Mouse (Mus musculus): Measurements from ENCODE around the gene Mrpl55. TPM values are rescaled to one million over a fixed set of nuclear protein-coding genes. Genes with fewer than 3 reads are reported as not detected.
A peak's percentile ranks its signal among the peaks of the same experiment; 100 is the strongest.

Gene Mrpl55
- polyA plus RNA-seq (2012; rRNA removed) = 48.7 and 58.2 TPM in 2 replicates

DNA sequence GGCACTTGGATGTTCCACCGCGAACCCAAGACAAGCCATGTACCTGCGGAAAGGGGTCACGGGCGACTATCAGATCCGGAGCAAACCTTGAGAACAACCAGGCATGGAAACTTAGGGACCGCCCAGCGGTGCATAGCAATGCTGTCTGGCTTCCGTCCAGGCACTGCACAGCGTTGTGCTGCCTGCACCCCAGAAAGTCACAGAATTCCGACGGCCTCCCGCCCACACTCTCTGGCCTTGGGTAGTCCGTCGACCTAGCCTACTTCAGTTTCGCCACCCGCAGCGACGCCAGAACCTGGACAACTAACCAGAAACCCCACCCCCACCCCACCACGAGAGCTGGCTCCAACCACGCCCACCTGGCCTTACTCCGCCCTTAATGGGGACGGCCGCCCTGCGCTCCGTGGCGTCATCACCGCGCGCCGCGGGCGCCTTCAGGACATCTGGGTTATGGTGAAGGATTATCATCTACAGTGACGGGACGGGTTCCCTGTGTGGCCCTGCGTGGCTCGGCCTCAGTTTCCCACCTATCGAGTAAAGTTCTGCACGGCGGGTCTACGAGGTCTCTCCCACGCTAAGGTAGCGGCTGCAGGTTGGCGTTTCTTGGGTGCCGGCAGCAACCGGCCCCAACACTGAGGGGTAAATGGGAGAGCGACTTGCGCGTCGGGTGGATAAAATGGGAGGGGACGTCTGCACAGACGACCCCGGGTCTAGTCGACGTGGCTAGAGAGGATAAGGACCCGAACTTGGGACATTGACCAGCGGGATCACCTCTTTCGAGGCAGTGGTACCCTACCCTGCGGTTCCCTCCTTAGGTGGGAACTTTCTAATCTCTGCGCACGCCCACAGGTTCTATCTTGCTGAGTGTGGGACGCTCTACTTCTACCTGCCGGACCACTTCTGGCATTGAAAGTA is at the start of gene Mrpl55:
Gene Mrpl55, plus strand, starts transcription at position 406 of the 915 bp plus-strand sequence.
- DNase-seq (ENCODE audit: extremely low spot score in 1 of 2, low spot score in 1 of 2) = peak; percentile 78 to 94

DNA sequence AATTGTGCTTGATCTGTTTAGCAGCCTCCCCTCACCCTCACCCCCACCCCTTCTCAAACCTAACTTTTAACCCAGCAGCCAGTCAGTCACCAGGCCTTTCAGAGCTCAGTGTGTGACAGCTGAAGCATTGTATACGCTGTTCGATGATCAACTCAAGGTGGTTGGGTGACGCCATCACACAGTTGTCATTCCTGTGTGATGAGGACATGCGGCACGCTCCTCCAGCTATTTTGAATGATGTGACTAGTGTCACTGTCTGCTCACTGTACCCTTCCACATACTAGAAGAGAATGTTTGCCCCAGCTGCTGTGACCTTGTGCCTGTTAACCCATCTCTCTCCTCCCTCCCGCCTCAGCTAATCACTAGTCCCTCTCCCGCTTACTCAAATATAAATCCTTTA is 48.1 kb upstream of the Mrpl55 start:
- no peak for DNase-seq (ENCODE audit: extremely low spot score in 1 of 2, low spot score in 1 of 2)

- DNase-seq (ENCODE audit: extremely low spot score in 1 of 2, low spot score in 1 of 2) = no peak
Measured at GRCm38 (mm10) chr11:59155900-59156299, 46.4 kb upstream of the Mrpl55 start.

DNA sequence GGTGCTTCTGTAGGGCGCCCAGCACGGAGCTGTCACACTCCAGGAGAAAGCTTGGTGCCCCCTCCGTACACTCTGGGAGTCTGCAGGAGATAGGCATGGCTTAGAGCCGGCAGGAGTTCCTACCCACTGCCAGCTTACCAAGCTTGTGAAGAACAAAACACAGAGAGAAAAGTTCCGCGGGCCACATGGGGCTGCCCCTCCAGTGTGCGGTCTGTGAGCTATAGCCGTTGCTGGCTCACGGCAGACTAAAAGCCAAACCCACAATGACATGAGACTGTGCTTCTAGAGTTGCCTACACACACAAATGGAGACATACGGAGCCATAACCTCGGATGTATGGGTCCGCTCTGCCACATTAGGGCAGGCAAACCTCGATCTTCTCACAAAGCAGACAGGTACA is 43.2 kb upstream of the Mrpl55 start:
- no peak for DNase-seq (ENCODE audit: extremely low spot score in 1 of 2, low spot score in 1 of 2)

DNA sequence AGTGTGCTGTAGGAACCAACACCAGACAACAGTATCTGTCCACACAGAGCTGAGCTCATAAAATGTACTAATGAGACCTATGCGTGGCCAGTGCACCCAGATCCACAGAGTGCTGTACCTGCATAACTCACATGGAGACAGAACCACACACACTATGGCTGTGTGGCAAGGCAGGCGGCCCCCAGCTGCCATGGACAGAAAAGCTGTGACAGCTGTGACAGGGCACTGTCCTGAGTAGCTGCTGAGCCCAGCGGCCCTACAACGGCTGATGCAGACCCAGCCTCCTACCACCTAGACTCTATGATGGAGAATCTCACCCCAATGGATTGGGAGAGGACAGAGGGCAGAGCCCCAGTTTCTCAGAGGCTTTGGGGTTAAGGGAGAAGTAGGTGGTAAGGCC is 42.7 kb upstream of the Mrpl55 start:
- DNase-seq (ENCODE audit: extremely low spot score in 1 of 2, low spot score in 1 of 2) = no peak

- DNase-seq (ENCODE audit: extremely low spot score in 1 of 2, low spot score in 1 of 2) = no peak
Measured at GRCm38 (mm10) chr11:59161398-59161797, 40.9 kb upstream of the Mrpl55 start.

DNA sequence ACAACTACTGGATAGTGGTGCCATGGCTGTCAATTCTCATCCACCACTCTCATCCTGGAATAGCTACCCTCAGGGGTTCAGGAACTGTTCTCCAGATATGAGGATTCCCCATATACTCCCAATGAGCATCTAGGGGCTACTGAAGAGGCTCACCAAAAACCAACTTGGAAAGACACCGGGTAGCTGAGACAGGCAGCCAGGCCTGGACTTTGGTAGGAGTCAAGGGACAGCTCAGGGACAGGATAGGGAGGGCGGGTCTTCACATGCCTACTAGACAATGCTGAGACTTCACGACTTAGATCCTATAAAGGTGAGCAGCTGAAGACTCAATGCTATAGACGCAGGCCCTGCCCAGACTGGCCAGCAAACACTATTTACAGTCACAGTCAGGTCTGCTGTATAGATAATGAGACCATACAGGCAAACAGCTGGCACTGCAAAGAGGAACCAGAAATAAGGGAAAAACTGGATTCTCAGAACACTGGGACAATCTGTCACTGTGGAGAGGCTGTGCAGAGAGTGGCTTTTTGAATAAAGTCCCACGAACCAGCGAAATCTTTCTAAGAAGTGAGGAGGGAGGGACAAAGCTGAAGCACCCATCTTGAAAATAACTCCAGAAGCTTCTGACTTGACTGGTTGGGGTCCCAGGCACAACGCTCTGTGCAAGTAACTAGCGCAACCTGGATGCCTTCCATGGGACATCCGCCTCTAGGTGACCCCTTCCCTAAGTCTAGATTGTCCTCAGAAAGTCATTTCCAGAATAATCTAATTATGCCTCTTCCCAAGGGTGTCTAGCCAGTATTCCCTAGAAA is 39.6 kb upstream of the Mrpl55 start:
- no peak for DNase-seq (ENCODE audit: extremely low spot score in 1 of 2, low spot score in 1 of 2)

DNA sequence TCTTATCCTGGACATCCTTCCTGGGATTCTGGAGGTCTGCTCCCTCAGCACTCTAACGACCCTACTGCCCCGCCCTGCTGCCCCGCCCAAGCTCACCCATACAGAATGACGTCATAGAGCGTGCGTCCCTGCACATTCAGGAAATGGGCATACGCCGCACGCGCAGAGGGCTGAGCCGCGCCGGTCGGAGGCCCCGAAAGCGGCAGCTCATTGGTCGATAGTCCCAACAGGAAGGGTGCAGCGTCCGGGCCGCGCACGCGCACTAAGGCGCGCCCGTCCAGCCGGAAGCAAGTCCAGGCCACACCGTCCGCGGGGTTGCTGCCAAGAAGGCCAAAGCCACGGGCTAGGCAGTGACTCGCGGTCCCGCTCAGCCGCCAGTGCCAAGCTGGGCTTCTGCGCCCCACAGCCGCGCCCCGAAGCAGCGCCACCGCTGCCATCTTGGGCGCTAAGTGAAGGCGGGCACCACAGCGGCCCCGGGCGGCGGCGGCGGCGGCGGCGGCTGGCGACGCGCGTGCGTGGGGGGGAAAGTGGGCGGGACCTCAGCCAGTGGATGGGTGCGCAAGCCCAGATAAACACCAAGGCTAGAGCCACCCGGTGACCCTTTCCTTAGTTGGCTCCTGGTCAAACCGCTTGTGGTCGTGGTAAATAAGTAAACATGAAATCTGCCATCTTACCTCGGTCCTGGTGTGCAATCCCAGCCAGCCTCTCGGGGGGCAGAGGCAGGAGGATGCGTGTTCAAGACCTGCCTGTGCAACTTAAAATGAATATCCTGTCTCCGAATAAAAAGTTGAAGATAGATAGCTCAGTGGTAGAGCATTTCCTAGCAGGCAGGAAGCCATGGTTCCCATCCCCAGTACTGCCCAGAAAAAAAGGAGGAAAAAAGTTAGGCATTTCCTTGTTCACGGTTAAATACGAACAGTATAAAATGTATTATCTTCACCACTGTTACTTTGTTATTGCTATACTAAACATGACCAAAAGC is 38.7 kb upstream of the Mrpl55 start, which contains the start of gene Iba57:
Gene Iba57, minus strand, starts transcription at position 485 of the 982 bp plus-strand sequence.
- peak; percentile 99 for DNase-seq (ENCODE audit: extremely low spot score in 1 of 2, low spot score in 1 of 2)

GRCm38 (mm10) chr11:59164384-59164783 is 37.9 kb upstream of the Mrpl55 start:
- no peak for DNase-seq (ENCODE audit: extremely low spot score in 1 of 2, low spot score in 1 of 2)

GRCm38 (mm10) chr11:59165616-59166241 is 36.6 kb upstream of the Mrpl55 start:
- no peak for DNase-seq (ENCODE audit: extremely low spot score in 1 of 2, low spot score in 1 of 2)

DNA sequence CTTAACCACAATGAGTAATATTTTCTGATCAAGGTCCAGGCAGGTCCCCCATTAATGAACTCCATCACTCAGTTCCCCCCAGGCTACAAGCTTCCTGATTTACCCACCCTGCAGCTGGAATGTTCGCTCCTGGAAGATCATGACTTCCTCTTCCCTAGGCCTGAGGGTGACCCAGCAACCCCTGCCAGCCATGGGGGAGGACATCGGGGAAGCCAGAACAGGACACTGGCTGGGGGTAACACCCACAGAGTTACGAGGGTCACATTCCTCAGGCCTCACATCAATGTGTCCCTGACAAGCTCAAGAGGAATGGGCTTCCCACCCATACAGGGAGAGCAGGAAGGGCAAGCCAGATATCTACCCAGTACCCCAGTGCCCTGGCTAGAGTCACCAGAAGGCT is 32.5 kb upstream of the Mrpl55 start:
- DNase-seq (ENCODE audit: extremely low spot score in 1 of 2, low spot score in 1 of 2) = no peak

DNA sequence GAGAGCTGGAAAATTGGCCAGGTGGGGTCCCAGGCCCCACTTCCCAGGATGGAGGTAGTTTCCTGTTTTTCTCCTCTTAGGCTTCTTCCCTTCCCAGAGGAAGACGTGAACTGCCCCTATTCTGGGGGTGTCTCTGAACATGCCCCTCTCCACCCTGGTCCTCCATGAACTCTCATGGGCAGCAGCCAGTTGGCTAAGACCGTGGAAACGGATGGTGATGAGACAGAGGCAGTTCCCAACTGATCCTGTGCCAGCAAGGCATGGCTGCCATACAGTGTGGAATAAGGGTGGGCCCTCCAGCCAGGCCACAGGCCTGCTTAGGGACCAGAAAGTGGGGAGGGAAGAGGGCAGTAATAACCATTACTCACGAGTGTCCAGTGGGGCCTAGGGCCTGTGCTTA is 31.7 kb upstream of the Mrpl55 start:
- no peak for DNase-seq (ENCODE audit: extremely low spot score in 1 of 2, low spot score in 1 of 2)

DNA sequence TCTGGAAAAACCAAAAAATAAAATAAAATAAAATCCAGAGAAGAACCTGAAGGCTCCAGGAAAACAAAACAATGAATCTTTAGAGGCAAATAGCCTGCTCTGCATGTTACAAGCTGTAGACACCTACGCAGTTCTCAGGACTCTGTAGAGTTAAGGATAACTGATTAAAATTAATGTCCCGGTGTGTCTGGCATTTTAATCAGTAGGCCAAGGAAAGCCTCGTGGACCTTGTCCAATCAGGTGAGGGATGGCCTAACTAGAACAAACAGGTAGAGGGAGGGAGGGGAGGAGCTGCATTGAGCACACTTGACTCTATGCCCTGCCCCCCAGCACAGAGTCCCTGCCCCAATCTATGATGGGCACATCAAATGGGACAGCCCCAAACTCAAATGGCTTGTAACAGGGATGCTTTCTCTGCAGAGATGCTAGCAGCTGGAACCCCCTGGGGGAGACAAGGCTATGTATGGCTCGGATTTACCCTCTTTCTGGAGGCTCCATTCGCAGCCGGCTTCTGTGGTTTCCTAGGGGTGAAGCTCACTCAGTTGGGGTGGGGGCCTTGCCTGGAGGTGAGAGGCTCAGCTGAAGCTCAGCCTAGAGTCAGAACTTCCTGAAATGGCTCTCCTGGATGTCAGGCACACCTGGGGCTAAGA is 28.0 kb upstream of the Mrpl55 start:
- DNase-seq (ENCODE audit: extremely low spot score in 1 of 2, low spot score in 1 of 2) = no peak

- DNase-seq (ENCODE audit: extremely low spot score in 1 of 2, low spot score in 1 of 2) = no peak
Measured at GRCm38 (mm10) chr11:59176475-59176874, 25.8 kb upstream of the Mrpl55 start.

DNA sequence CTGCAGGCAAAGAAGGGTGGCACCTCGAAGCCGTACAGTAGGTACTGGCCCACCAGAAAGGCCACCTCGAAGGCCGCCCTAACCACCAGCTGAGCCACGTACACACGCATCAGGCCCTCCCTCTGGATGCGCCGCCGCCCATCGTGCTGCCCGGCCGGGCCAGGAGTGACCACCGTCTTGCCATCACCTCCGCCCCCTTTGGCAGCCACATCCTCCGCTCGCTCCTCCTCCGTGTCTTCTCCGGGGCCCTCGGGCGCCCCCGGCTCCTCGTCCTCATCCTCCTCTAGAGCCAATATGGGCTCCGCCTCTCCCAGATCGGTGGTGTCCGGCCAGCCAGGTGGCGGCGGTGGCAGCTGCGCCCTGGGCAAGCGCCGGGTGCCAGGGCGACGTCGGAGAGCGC is 25.4 kb upstream of the Mrpl55 start:
- no peak for DNase-seq (ENCODE audit: extremely low spot score in 1 of 2, low spot score in 1 of 2)

- peak in 1 of 2 experiments; percentile 45 for DNase-seq (ENCODE audit: extremely low spot score in 1 of 2, low spot score in 1 of 2)
Measured at GRCm38 (mm10) chr11:59182864-59183331, 19.4 kb upstream of the Mrpl55 start, which contains the start of gene Gjc2. Gjc2 (minus strand) TSS chr11:59183213.

DNA sequence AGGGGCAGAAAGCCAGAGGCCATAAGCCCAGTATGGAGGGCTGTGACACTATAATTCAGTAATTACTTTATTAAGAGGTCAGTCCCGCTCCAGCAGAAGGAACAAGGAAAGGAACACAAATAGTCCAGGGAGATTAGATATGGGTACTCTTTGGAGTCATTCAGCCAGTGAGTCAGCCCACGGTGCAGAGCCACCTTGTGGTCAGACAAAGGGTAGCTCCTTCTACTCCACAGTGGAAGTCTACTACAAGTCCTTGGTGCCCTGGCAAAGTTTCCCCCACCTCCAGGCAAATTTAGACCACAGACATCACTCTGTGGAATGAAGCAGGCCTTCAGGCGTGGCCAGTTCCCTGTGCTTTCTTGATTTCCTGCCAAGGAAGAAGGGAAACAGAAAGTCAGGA is 18.5 kb upstream of the Mrpl55 start:
- DNase-seq (ENCODE audit: extremely low spot score in 1 of 2, low spot score in 1 of 2) = peak in 1 of 2 experiments; percentile 71

DNA sequence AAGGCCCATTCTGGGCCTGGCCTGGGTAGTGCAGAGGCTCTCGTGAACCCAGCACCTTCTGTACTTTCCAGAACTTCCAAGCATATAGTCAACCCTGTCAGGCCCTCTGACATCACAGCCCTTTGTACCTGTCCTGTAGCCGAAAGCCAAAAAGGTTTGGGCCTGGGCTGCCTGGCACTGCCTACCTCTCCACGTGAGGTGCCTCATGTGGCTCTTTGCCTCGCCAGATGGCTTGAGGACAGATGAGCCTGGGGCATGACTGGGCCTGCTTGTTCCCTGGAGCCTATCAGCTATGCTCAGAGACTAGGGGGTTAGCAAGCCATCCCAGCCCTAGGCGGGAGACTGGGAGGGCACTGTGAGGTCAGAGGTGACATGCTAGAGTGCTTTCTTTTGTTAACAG is 16.8 kb upstream of the Mrpl55 start:
- DNase-seq (ENCODE audit: extremely low spot score in 1 of 2, low spot score in 1 of 2) = no peak

DNA sequence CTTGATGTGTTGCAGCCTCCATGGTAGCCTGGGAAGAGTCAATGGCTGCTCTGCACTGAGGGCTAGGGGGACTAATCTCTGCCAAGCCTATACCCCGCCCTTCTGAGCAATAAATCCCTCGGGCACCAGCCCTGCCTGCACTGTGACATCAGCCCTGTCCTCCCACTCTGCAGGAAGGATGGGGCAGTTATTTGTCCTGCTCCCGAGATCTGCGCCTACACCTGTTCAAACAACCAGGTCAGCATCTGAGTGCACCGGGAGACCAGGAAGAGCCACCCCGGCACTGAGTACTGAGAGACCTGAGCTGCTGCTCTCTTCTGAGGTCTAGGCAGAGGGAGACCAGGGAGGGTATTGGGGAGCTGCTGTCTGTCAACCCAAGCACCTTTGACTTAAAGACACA is 14.6 kb upstream of the Mrpl55 start:
- no peak for DNase-seq (ENCODE audit: extremely low spot score in 1 of 2, low spot score in 1 of 2)

All from frontal cortex, adult 2 months (tissue).